Mouse (Mus musculus) 3134 (cell line): ENCODE results near the gene Cd209g.
A peak's percentile ranks its signal among the peaks of the same experiment; 100 is the strongest.
"Not testable (repeated sequence)": the region's sequence is repeated elsewhere in the genome, so short reads cannot be mapped to it uniquely, and the experiment has no call there.

Experiments used
- DNase-seq: peaks from one replicate; pipeline ENCODE4 v3.0.0-alpha.2; 2011; ENCODE audit warnings: low spot score; ENCODE audit not compliant: insufficient read length; ENCODE audit errors: extremely low read depth

Gene Cd209g

GRCm38 (mm10) chr8:4133798-4134197 lies at the start of gene Cd209g:
TSS of gene Cd209g (plus strand) at chr8:4134098.
- no peak for DNase-seq

- DNase-seq, result peak; percentile 64
Observed at GRCm38 (mm10) chr8:4087180-4087722, 46.6 kb upstream of the Cd209g start.

- DNase-seq, result peak; percentile 9
Observed at GRCm38 (mm10) chr8:4088514-4088913, 45.4 kb upstream of the Cd209g start.

- not testable (repeated sequence) for DNase-seq
Observed at GRCm38 (mm10) chr8:4105735-4106134, 28.2 kb upstream of the Cd209g start, which contains the start of gene Cd209f. TSS of gene Cd209f (minus strand) at chr8:4105835.

GRCm38 (mm10) chr8:4139660-4140646 lies 6.1 kb downstream of the Cd209g start:
- peak; percentile 28 for DNase-seq

- DNase-seq, result no peak
Observed at GRCm38 (mm10) chr8:4141721-4142120, 7.8 kb downstream of the Cd209g start.

- no peak for DNase-seq
Observed at GRCm38 (mm10) chr8:4147272-4147671, 13.4 kb downstream of the Cd209g start.

- DNase-seq, result no peak
Observed at GRCm38 (mm10) chr8:4154878-4155277, 21.0 kb downstream of the Cd209g start.

- no peak for DNase-seq
Observed at GRCm38 (mm10) chr8:4162786-4163185, 28.9 kb downstream of the Cd209g start.

- DNase-seq, result peak; percentile 64
Observed at GRCm38 (mm10) chr8:4165176-4165851, 31.4 kb downstream of the Cd209g start.

GRCm38 (mm10) chr8:4165852-4166751 lies 32.2 kb downstream of the Cd209g start, which contains the start of gene Evi5l:
TSS of gene Evi5l (plus strand) at chr8:4166567.
- DNase-seq, result peak; percentile 90

GRCm38 (mm10) chr8:4166881-4167525 lies 33.1 kb downstream of the Cd209g start:
- DNase-seq, result no peak

GRCm38 (mm10) chr8:4167918-4168317 lies 34.0 kb downstream of the Cd209g start:
- no peak for DNase-seq

GRCm38 (mm10) chr8:4172486-4172885 lies 38.6 kb downstream of the Cd209g start:
- no peak for DNase-seq

- no peak for DNase-seq
Observed at GRCm38 (mm10) chr8:4174018-4174417, 40.1 kb downstream of the Cd209g start.

GRCm38 (mm10) chr8:4183409-4183808 lies 49.5 kb downstream of the Cd209g start:
- no peak for DNase-seq

GRCm38 (mm10) chr8:4186151-4186550 lies 52.3 kb downstream of the Cd209g start:
- no peak for DNase-seq
